Mouse (Mus musculus): ENCODE results near the gene Il6st. TPM values are rescaled to one million over a fixed set of nuclear protein-coding genes. Genes with fewer than 3 reads are reported as not detected.

Il6st gene
- polyA plus RNA-seq, 1 experiment: 2.2 TPM

- Histone ChIP-seq H3K4me1 (peaks cover 22% of the 10 kb centered on the region), H3K4me3 (replicated peaks) (no peak overlapping the region), H3K36me3 (replicated peaks; ENCODE audit: low read length) (peaks cover 39% of the 10 kb centered on the region), H3K9me3 (no peaks in the 10 kb centered on the region), H3K27me3 (replicated peaks) (peaks cover 3% of the 10 kb centered on the region)
- TF ChIP-seq FLI1 (IDR thresholded peaks at IDR 0.05; ENCODE audit: low read length) (no peak), GATA1 (IDR thresholded peaks at IDR 0.05; ENCODE audit: borderline replicate concordance, low read length) (no peak)
Measured at GRCm38 (mm10) chr13:112511810-112512209, 47.9 kb downstream of the Il6st start.

GRCm38 (mm10) chr13:112512824-112513223 is 49.0 kb downstream of the Il6st start:
- H3K4me3 ChIP-seq (replicated peaks): no peak overlapping the region
- H3K4me1 ChIP-seq: peaks cover 22% of the 10 kb centered on the region
- H3K27me3 ChIP-seq (replicated peaks): peaks cover 3% of the 10 kb centered on the region
- no peak for TF ChIP-seq GATA1 (IDR thresholded peaks at IDR 0.05; ENCODE audit: borderline replicate concordance, low read length)
- TF ChIP-seq FLI1 (IDR thresholded peaks at IDR 0.05; ENCODE audit: low read length): no peak
- H3K36me3 ChIP-seq (replicated peaks; ENCODE audit: low read length): peaks cover 29% of the 10 kb centered on the region
- H3K9me3 ChIP-seq: no peaks in the 10 kb centered on the region

GRCm38 (mm10) chr13:112514546-112514945 is 50.7 kb downstream of the Il6st start:
- H3K4me3 ChIP-seq (replicated peaks): no peak overlapping the region
- TF ChIP-seq FLI1 (IDR thresholded peaks at IDR 0.05; ENCODE audit: low read length) (no peak), GATA1 (IDR thresholded peaks at IDR 0.05; ENCODE audit: borderline replicate concordance, low read length) (no peak)

GRCm38 (mm10) chr13:112522261-112522660 is 58.4 kb downstream of the Il6st start:
- no peak overlapping the region for H3K4me3 ChIP-seq (replicated peaks)
- no peaks in the 10 kb centered on the region for H3K36me3 ChIP-seq (replicated peaks; ENCODE audit: low read length)
- peaks cover 9% of the 10 kb centered on the region for H3K9me3 ChIP-seq
- 0 out of 2 replicates have a peak, but pooled peaks cover 3% of the 10 kb centered on the region for H3K4me1 ChIP-seq
- no peak for TF ChIP-seq GATA1 (IDR thresholded peaks at IDR 0.05; ENCODE audit: borderline replicate concordance, low read length)
- TF ChIP-seq FLI1 (IDR thresholded peaks at IDR 0.05; ENCODE audit: low read length): no peak
- peaks cover 13% of the 10 kb centered on the region for H3K27me3 ChIP-seq (replicated peaks)

More at GRCm38 (mm10) chr13:112514546-112514945, 50.7 kb downstream of the Il6st start:
- H3K4me1 ChIP-seq: peaks cover 14% of the 10 kb centered on the region
- H3K9me3 ChIP-seq: no peaks in the 10 kb centered on the region
- peaks cover 12% of the 10 kb centered on the region for H3K36me3 ChIP-seq (replicated peaks; ENCODE audit: low read length)
- H3K27me3 ChIP-seq (replicated peaks): peaks cover 7% of the 10 kb centered on the region

- Histone ChIP-seq H3K4me1 (0 out of 2 replicates have a peak, but pooled peaks cover 3% of the 10 kb centered on the region), H3K27me3 (replicated peaks) (peaks cover 13% of the 10 kb centered on the region), H3K9me3 (peaks cover 9% of the 10 kb centered on the region), H3K36me3 (replicated peaks; ENCODE audit: low read length) (no peaks in the 10 kb centered on the region), H3K4me3 (replicated peaks) (no peak overlapping the region)
- TF ChIP-seq GATA1 (IDR thresholded peaks at IDR 0.05; ENCODE audit: borderline replicate concordance, low read length) (no peak), FLI1 (IDR thresholded peaks at IDR 0.05; ENCODE audit: low read length) (no peak)
Measured at GRCm38 (mm10) chr13:112522896-112523295, 59.0 kb downstream of the Il6st start.

- Histone ChIP-seq H3K36me3 (replicated peaks; ENCODE audit: low read length) (no peaks in the 10 kb centered on the region), H3K27me3 (replicated peaks) (peaks cover 9% of the 10 kb centered on the region), H3K4me1 (0 out of 2 replicates have a peak, but pooled peaks cover 3% of the 10 kb centered on the region), H3K9me3 (peaks cover 9% of the 10 kb centered on the region), H3K4me3 (replicated peaks) (no peak overlapping the region)
- TF ChIP-seq FLI1 (IDR thresholded peaks at IDR 0.05; ENCODE audit: low read length) (no peak), GATA1 (IDR thresholded peaks at IDR 0.05; ENCODE audit: borderline replicate concordance, low read length) (no peak)
Measured at GRCm38 (mm10) chr13:112523346-112523970, 59.6 kb downstream of the Il6st start.

- peaks cover 6% of the 10 kb centered on the region for H3K4me1 ChIP-seq
- peaks cover 6% of the 10 kb centered on the region for H3K27me3 ChIP-seq (replicated peaks)
- TF ChIP-seq GATA1 (IDR thresholded peaks at IDR 0.05; ENCODE audit: borderline replicate concordance, low read length): no peak
- no peak for TF ChIP-seq FLI1 (IDR thresholded peaks at IDR 0.05; ENCODE audit: low read length)
- H3K4me3 ChIP-seq (replicated peaks): no peak overlapping the region
- peaks cover 9% of the 10 kb centered on the region for H3K9me3 ChIP-seq
- H3K36me3 ChIP-seq (replicated peaks; ENCODE audit: low read length): no peaks in the 10 kb centered on the region
Measured at GRCm38 (mm10) chr13:112527186-112527585, 63.3 kb downstream of the Il6st start.

- peaks cover 9% of the 10 kb centered on the region for H3K9me3 ChIP-seq
- peaks cover 5% of the 10 kb centered on the region for H3K4me1 ChIP-seq
- no peak overlapping the region for H3K4me3 ChIP-seq (replicated peaks)
- H3K27me3 ChIP-seq (replicated peaks): peaks cover 10% of the 10 kb centered on the region
- no peaks in the 10 kb centered on the region for H3K36me3 ChIP-seq (replicated peaks; ENCODE audit: low read length)
- TF ChIP-seq GATA1 (IDR thresholded peaks at IDR 0.05; ENCODE audit: borderline replicate concordance, low read length) (no peak), FLI1 (IDR thresholded peaks at IDR 0.05; ENCODE audit: low read length) (no peak)
Measured at GRCm38 (mm10) chr13:112529893-112530292, 66.0 kb downstream of the Il6st start.

GRCm38 (mm10) chr13:112532235-112532634 is 68.4 kb downstream of the Il6st start:
- Histone ChIP-seq H3K36me3 (replicated peaks; ENCODE audit: low read length) (no peaks in the 10 kb centered on the region), H3K27me3 (replicated peaks) (peaks cover 9% of the 10 kb centered on the region), H3K4me1 (peaks cover 5% of the 10 kb centered on the region), H3K4me3 (replicated peaks) (no peak overlapping the region), H3K9me3 (no peaks in the 10 kb centered on the region)
- TF ChIP-seq GATA1 (IDR thresholded peaks at IDR 0.05; ENCODE audit: borderline replicate concordance, low read length) (no peak), FLI1 (IDR thresholded peaks at IDR 0.05; ENCODE audit: low read length) (no peak)

GRCm38 (mm10) chr13:112533556-112533955 is 69.7 kb downstream of the Il6st start:
- Histone ChIP-seq H3K9me3 (no peaks in the 10 kb centered on the region), H3K36me3 (replicated peaks; ENCODE audit: low read length) (no peaks in the 10 kb centered on the region), H3K4me1 (peaks cover 5% of the 10 kb centered on the region), H3K27me3 (replicated peaks) (peaks cover 9% of the 10 kb centered on the region), H3K4me3 (replicated peaks) (no peak overlapping the region)
- TF ChIP-seq FLI1 (IDR thresholded peaks at IDR 0.05; ENCODE audit: low read length) (no peak), GATA1 (IDR thresholded peaks at IDR 0.05; ENCODE audit: borderline replicate concordance, low read length) (no peak)
